Comparison of ENCODE assay signal across 26 mouse cellular contexts in genomic region chr3:133315647-133316046, GRCm38 (mm10).
"Had no signal": no experiment of that assay in that cellular context is flagged by ENCODE, and none has a peak within 500 bp of the region (broad histone marks: within the 10 kb centered on the region; RNA-seq: fewer than 3 reads in every experiment).

No protein-coding gene starts in this region.

- ATAC-seq: hindbrain, postnatal 0 days; intestine, embryonic 16.5 days had no signal

- H3K4me1 ChIP-seq: limb, embryonic 12.5 days had no signal

- H3K36me3 ChIP-seq: heart, embryonic 15.5 days; hindbrain, embryonic 13.5 days; hindbrain, embryonic 15.5 days; kidney, embryonic 15.5 days; liver, embryonic 13.5 days had no signal

- H3K9me3 ChIP-seq: heart, embryonic 10.5 days; heart, embryonic 13.5 days; heart, embryonic 15.5 days; hindbrain, embryonic 13.5 days; hindbrain, embryonic 15.5 days; kidney, embryonic 15.5 days; limb, embryonic 10.5 days; limb, embryonic 12.5 days; liver, embryonic 13.5 days had no signal

- DNase-seq: gastrocnemius, postnatal 14 days; gastrocnemius, postnatal 36 days; heart, adult 18-20 months; heart, postnatal 14 days; heart, postnatal 36 days; kidney, adult 11 months; kidney, adult 2 months; kidney, adult 9 months; kidney, postnatal 14 days; kidney, postnatal 36 days; layer of hippocampus, adult 9-11 months; liver; liver, embryonic 13.5 days had no signal

- H3K4me2 ChIP-seq: heart, embryonic 13.5 days; heart, embryonic 15.5 days; hindbrain, embryonic 13.5 days; hindbrain, embryonic 15.5 days; kidney, embryonic 15.5 days; limb, embryonic 12.5 days; liver, embryonic 11.5 days; liver, embryonic 13.5 days had no signal

- H3K4me3 ChIP-seq: heart, embryonic 10.5 days; heart, embryonic 13.5 days; heart, embryonic 15.5 days; hindbrain, embryonic 13.5 days; hindbrain, embryonic 15.5 days; kidney, embryonic 15.5 days; left cerebral cortex, adult 2 months; limb, embryonic 10.5 days; limb, embryonic 12.5 days; liver, embryonic 13.5 days had no signal

- H3K9ac ChIP-seq: heart, embryonic 13.5 days; heart, embryonic 15.5 days; hindbrain, embryonic 13.5 days; hindbrain, embryonic 15.5 days; kidney, embryonic 15.5 days; limb, embryonic 12.5 days; liver, embryonic 13.5 days had no signal

- H3K27me3 ChIP-seq: heart, embryonic 13.5 days; heart, embryonic 15.5 days; hindbrain, embryonic 13.5 days; hindbrain, embryonic 15.5 days; kidney, embryonic 15.5 days; limb, embryonic 12.5 days; liver, embryonic 13.5 days had no signal

- H3K27ac ChIP-seq: heart, embryonic 10.5 days; heart, embryonic 13.5 days; heart, embryonic 15.5 days; hindbrain, embryonic 13.5 days; hindbrain, embryonic 15.5 days; hindbrain, postnatal 0 days; kidney, embryonic 15.5 days; kidney, postnatal 0 days; left cerebral cortex, adult 2 months; limb, embryonic 10.5 days; limb, embryonic 12.5 days; liver, embryonic 13.5 days had no signal
